Mouse (Mus musculus) limb, embryonic 14.5 days (tissue): ENCODE measurements at regions not wholly inside any gene's neighbourhood (a gene's known extent, or its start where the extent isn't known, plus 50 kb on each side); places are given as distances from the start of the nearest gene placed in this dataset.
A peak's percentile ranks its signal among the peaks of the same experiment; 100 is the strongest.

ENCODE experiments used
- ATAC-seq: fragments of 200-750 bp; cut with Nextera tagmentation; 2 replicates; pipeline ENCODE4 v1.8.0; 2017; ENCODE audit warnings: low read depth, moderate number of reproducible peaks, moderate TSS enrichment; ENCODE audit not compliant: low FRiP score
- DNase-seq: peaks from one replicate; pipeline ENCODE4 v3.0.0-alpha.2; 2015; ENCODE audit warnings: low spot score
- H3K27ac ChIP-seq: fragments of 300-500 bp; sonication (generic); replicated peaks from 2 replicates; pipeline ENCODE4 v1.5.1; 2014; ENCODE audit warnings: low read depth, mild to moderate bottlenecking, low read length, moderate library complexity, mixed read lengths
- H3K27me3 ChIP-seq: fragments of 300-500 bp; sonication (generic); 2 replicates; pipeline ENCODE4 v1.6.1; 2014; ENCODE audit warnings: low read length, mixed read lengths; ENCODE audit not compliant: control insufficient read depth, insufficient read depth
- H3K36me3 ChIP-seq: fragments of 300-500 bp; sonication (generic); 2 replicates; pipeline ENCODE4 v1.6.1; 2014; ENCODE audit warnings: mild to moderate bottlenecking, low read length, moderate library complexity, mixed read lengths; ENCODE audit not compliant: control insufficient read depth, insufficient read depth
- H3K4me1 ChIP-seq: fragments of 300-500 bp; sonication (generic); 2 replicates; pipeline ENCODE4 v1.6.1; 2014; ENCODE audit warnings: antibody characterized with exemption, low read length, mixed read lengths; ENCODE audit not compliant: control insufficient read depth, insufficient read depth
- H3K4me2 ChIP-seq: fragments of 300-500 bp; sonication (generic); replicated peaks from 2 replicates; pipeline ENCODE4 v1.6.1; 2014; ENCODE audit warnings: low read depth, mild to moderate bottlenecking, low read length, moderate library complexity; ENCODE audit not compliant: severe bottlenecking
- H3K4me3 ChIP-seq: fragments of 300-500 bp; sonication (generic); replicated peaks from 2 replicates; pipeline ENCODE4 v1.5.1; 2014; ENCODE audit warnings: low read length
- H3K9ac ChIP-seq: fragments of 300-500 bp; sonication (generic); 2 replicates; pipeline ENCODE4 v1.6.1; 2014; ENCODE audit warnings: mild to moderate bottlenecking, low read depth, low read length, moderate library complexity; ENCODE audit not compliant: severe bottlenecking
- H3K9me3 ChIP-seq: fragments of 300-500 bp; sonication (generic); 2 replicates; pipeline ENCODE4 v1.6.1; 2016; ENCODE audit warnings: low read length; ENCODE audit not compliant: control insufficient read depth
- POLR2A ChIP-seq: fragments of 200-500 bp; IDR thresholded peaks from 2 replicates; pipeline ENCODE4 v1.8.0; 2012; ENCODE audit warnings: inconsistent platforms, mild to moderate bottlenecking, moderate library complexity, borderline replicate concordance; ENCODE audit not compliant: insufficient read depth, insufficient read length; ENCODE audit errors: extremely low read depth
- WGBS: fragments of 180-500 bp; shearing (Covaris S2); extraction: QIAGEN DNeasy Blood & Tissue Kit; methylation state at CpG from one replicate; pipeline ENCODE4 v1.1.7; 2014; 5-methylcytosine and 5-hydroxymethylcytosine counted together

DNA sequence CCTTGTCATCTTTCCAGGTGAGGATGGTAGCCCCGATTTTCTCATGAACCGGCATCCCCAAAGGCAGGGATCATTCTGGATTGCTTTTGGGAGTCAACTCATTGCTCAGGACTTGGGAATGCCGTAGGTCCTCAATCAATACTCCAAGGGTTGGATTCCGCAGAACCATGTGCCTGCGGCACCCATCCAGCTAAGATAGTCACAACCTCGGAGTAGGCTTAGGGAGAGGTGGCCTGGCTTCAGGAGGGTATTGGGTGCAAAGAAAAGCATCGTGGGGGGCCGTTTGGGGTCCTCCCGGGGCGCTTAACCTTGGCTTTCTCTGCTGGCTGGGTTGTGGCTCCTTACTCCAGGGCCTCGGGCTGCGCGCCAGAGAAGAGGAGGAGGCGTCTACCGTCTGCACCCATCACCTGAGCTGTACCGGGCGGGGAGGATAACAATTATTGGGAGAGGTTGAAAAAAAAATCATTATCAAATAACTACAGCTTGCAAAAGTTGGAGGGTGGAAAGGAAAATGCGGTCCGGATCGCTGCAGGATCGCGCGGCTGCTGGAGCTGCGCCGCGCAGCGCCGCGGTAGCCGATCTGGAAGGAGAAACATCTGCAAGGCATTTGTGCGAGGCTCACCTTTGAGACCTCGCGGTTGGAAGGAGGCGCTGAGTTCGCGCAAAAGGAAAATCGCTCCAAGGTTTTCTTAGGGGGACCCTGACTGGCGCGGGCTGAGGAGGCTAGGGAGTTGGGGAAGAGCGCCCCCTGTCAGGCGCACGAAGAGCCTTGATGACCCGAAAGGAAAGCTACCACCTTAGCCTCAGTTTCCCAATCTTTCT is 55.6 kb upstream of the Cux1 start:
- 2% methylated on average over 43 of the region's 43 CpGs for WGBS
- no peak for TF ChIP-seq POLR2A
- H3K9ac ChIP-seq = peak overlapping the region; percentile 34; the same call in 1 of the 2 replicates
- no peaks in the 10 kb centered on the region for H3K9me3 ChIP-seq
- peak; percentile 81 for DNase-seq
- peaks cover 17% of the 10 kb centered on the region for H3K4me1 ChIP-seq
- H3K4me2 ChIP-seq = peak overlapping the region; percentile 63
- H3K4me3 ChIP-seq = peak overlapping the region; percentile 31
- H3K36me3 ChIP-seq = no peaks in the 10 kb centered on the region
- no peak overlapping the region for H3K27ac ChIP-seq
- ATAC-seq = peak; percentile 76
- H3K27me3 ChIP-seq = peaks cover 10% of the 10 kb centered on the region; the same call in 1 of the 2 replicates

DNA sequence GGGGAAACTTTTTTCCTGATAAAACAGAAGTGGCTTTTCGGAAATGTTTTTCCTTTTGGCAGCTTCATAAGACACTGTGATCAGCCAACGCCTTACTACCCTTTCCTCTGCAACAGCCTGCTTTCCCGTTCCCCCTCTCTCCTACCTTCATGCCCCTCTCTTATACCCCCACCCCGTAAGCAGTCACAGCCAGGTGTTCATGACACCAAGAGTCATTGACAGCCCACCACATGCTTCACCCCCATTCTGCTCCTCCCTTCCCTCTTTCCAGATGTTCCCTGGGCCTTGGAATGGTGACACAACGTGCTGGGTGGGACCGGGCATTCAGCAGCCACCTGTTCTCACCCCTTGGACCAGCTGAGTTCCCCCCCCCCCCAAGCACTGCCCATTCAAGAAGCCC is 56.5 kb upstream of the Cux1 start:
- Histone ChIP-seq H3K9me3 (no peaks in the 10 kb centered on the region), H3K4me3 (no peak overlapping the region), H3K36me3 (no peaks in the 10 kb centered on the region), H3K4me2 (no peak overlapping the region), H3K27ac (no peak overlapping the region), H3K4me1 (peaks cover 17% of the 10 kb centered on the region), H3K27me3 (peaks cover 10% of the 10 kb centered on the region; the same call in 1 of the 2 replicates), H3K9ac (no peak overlapping the region)
- DNase-seq = no peak
- 32% methylated on average over 6 of the region's 6 CpGs for WGBS
- no peak for ATAC-seq
- no peak for TF ChIP-seq POLR2A

DNA sequence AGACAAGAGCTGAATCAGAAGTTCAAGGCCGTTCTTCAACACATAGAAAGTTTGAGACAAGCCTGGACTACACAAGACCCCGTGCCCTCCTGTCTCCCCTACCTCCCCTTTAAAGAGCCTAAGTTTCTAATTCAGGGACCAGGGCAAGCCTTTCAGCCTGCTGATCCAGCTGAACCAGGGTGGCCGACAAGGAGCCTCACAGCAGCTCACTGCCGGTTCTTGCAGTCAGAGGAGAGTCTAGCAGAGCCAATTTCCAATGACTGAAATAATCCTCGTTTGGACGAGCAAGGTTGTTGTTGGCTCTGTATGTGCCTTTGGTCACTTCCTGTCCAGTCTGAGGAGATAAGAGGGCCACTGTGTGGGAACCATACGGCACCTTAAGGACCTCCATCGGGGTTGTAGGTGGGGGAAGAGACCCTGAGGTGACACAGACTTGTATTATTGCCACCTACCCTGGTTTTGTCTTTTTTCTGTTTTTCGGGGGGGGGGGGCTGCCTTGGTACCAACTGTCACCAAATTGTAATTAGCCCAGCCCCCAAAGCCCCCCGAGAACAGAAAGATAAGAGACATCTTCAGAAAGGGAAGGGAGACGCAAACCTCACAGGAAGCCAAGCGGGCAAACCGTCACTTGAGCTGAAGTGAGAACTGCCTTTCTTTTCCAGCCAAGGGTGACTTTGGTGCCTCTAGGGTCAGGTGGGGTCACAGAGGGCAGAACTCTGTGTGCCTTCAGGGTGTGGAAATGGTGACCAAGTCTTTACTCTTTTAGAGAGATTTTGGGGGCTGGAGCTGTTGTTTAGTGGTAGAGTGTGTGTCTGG is 58.1 kb upstream of the Cux1 start:
- Histone ChIP-seq H3K27me3 (peaks cover 10% of the 10 kb centered on the region; the same call in 1 of the 2 replicates), H3K9ac (no peak overlapping the region), H3K4me1 (peaks cover 6% of the 10 kb centered on the region; the same call in 1 of the 2 replicates), H3K27ac (no peak overlapping the region), H3K4me2 (no peak overlapping the region), H3K4me3 (no peak overlapping the region), H3K9me3 (no peaks in the 10 kb centered on the region), H3K36me3 (no peaks in the 10 kb centered on the region)
- no peak for DNase-seq
- 58% methylated on average over 13 of the region's 13 CpGs for WGBS
- TF ChIP-seq POLR2A = no peak
- ATAC-seq = no peak

DNA sequence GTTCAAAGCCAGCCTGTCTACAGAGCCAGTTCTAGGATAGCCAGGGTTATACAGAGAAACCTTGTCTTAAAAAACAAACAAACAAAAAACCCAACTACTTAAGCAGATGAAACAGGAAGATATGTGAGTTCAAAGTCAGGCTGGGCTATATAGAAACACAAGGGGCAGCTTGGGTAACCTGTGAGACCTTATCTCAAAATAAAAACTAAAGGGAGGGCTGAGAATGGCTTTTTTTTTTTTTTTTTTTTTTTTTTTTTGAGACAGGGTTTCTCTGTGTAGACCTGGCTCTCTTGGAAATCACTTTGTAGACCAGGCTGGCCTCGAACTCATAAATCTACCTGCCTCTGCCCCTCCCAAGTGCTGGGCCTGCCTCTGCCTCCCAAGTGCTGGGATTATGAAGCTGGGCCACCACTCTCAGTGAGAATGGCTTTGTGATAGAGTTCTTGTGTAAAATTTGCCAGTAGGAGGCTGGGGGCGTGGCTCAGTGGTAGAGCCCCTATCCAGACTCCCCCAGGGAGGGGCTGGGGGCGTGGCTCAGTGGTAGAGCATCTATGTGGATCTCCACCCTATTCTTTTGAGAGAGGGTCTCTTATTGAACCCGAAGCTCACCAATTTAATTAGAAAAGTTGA is 59.0 kb upstream of the Cux1 start:
- H3K4me2 ChIP-seq = no peak overlapping the region
- H3K9me3 ChIP-seq = no peaks in the 10 kb centered on the region
- H3K9ac ChIP-seq = no peak overlapping the region
- 0 out of 2 replicates have a peak, but pooled peaks cover 5% of the 10 kb centered on the region for H3K27me3 ChIP-seq
- ATAC-seq (0 out of 2 replicates have a peak, but pooled peaks have one; percentile 18), DNase-seq (no peak)
- H3K4me3 ChIP-seq = no peak overlapping the region
- no peaks in the 10 kb centered on the region for H3K36me3 ChIP-seq
- TF ChIP-seq POLR2A = no peak
- 48% methylated on average over 4 of the region's 4 CpGs for WGBS
- peaks cover 5% of the 10 kb centered on the region; the same call in 1 of the 2 replicates for H3K4me1 ChIP-seq
- H3K27ac ChIP-seq = no peak overlapping the region

DNA sequence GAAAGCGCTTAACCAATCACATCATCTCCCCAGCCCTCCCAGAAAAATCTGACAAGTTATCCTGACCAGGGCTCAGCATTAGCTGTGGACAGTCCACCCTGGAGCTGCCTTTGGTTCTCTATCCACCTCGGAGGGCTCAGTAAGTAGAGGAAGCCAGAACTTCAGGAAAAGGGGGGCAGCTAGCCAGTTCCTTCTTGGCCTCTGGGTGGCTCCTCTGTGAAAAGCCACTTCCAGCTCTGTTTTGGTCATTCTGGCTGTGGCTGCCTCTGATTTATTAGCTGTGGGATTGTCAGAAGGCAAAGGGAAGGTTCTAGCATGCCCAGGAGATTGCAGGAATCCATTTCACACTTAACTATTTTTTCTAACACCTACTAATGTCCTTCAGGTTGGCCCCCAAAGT is 59.6 kb upstream of the Cux1 start:
- Histone ChIP-seq H3K27ac (no peak overlapping the region), H3K9ac (no peak overlapping the region), H3K4me1 (peaks cover 5% of the 10 kb centered on the region; the same call in 1 of the 2 replicates), H3K27me3 (0 out of 2 replicates have a peak, but pooled peaks cover 5% of the 10 kb centered on the region), H3K4me3 (no peak overlapping the region), H3K9me3 (no peaks in the 10 kb centered on the region), H3K36me3 (no peaks in the 10 kb centered on the region), H3K4me2 (no peak overlapping the region)
- ATAC-seq (no peak), DNase-seq (no peak)
- TF ChIP-seq POLR2A = no peak
- WGBS = 53% methylated on average over 2 of the region's 2 CpGs
